Mouse (Mus musculus): ENCODE measurements around the gene Cab39.

DNA sequence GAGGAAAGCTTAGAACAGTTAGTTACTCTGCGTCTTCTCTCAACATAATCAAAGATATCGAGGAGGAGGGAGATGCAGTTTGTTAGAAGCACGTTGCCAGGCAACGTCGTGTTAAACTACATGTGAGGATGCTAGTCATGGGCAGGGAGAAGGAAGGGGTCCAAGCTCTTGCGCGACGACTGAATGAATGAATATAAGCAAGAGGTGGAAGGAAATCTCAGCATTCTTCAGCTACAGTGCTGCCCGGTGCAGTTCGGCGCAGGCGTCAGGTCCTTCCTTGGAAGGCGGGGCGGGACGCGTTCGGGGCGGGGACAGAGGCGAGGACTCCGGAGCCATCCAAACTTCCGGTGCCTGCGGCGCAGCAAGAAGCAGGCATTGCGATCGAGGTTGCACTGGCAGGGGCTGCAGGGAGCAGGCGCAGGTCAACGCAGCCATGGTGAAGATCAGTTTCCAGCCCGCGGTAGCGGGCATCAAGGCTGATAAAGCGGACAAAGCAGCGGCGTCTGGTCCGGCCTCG lies 101.0 kb downstream of the Cab39 start, which contains the start of gene Itm2c:
- TF ChIP-seq CTCF (IDR thresholded peaks at IDR 0.05; ENCODE audit: low read depth, low read length) (no peak), POLR2A (IDR thresholded peaks at IDR 0.05; ENCODE audit: extremely low read depth, insufficient read depth, low read length) (peak; percentile 57; the same call in 1 of the 2 replicates)
